Mouse (Mus musculus) ES-E14 (cell line): ENCODE measurements around the gene Lmtk2. TPM values are rescaled to one million over a fixed set of nuclear protein-coding genes. Genes with fewer than 3 reads are reported as not detected.

Experiments
- DNase-seq: peaks from one replicate; pipeline ENCODE4 v3.0.0-alpha.2; 2013; ENCODE audit warnings: low read depth, low spot score
- H3K27ac ChIP-seq: 2 replicates; pipeline ENCODE4 v1.5.1; 2012; ENCODE audit warnings: low read depth, mild to moderate bottlenecking, low read length, moderate library complexity, mixed read lengths; ENCODE audit not compliant: poor library complexity, insufficient read depth, severe bottlenecking
- H3K36me3 ChIP-seq: 2 replicates; pipeline ENCODE4 v1.6.1; 2012; ENCODE audit warnings: mild to moderate bottlenecking, low read length, moderate library complexity, mixed read lengths; ENCODE audit not compliant: control insufficient read depth, poor library complexity, insufficient read depth, severe bottlenecking
- H3K4me1 ChIP-seq, 2 experiments: fragments of 150-350 bp in 1 of 2; sonication (generic) in 1 of 2; 2 replicates each; pipeline ENCODE4 v1.6.1; 2012; ENCODE audit warnings: low read length in 2 of 2, mild to moderate bottlenecking in 1 of 2, mixed read lengths in 1 of 2; ENCODE audit not compliant: control insufficient read depth in 2 of 2, insufficient read depth in 2 of 2, poor library complexity in 1 of 2
- H3K4me3 ChIP-seq, 2 experiments: fragments of 150-350 bp in 1 of 2; sonication (generic) in 1 of 2; 2 replicates each; pipeline ENCODE4 v1.5.1; 2012; ENCODE audit warnings: low read length in 2 of 2, low read depth in 1 of 2, mild to moderate bottlenecking in 1 of 2, mixed read lengths in 1 of 2; ENCODE audit not compliant: insufficient read depth in 1 of 2, poor library complexity in 1 of 2, severe bottlenecking in 1 of 2
- H3K9ac ChIP-seq: 2 replicates; pipeline ENCODE4 v1.6.1; 2012; ENCODE audit warnings: low read depth, mild to moderate bottlenecking, low read length, mixed read lengths; ENCODE audit not compliant: poor library complexity, insufficient read depth, severe bottlenecking
- H3K9me3 ChIP-seq: fragments of 150-350 bp; sonication (generic); 2 replicates; pipeline ENCODE4 v1.6.1; 2012; ENCODE audit warnings: low read depth, mild to moderate bottlenecking, low read length; ENCODE audit not compliant: control insufficient read depth, insufficient read depth
- CHD2 ChIP-seq: IDR thresholded peaks from 2 replicates; pipeline ENCODE4 v1.6.1; 2014; ENCODE audit warnings: mild to moderate bottlenecking, low read depth, low read length, inconsistent platforms
- HCFC1 ChIP-seq: IDR thresholded peaks from 2 replicates; pipeline ENCODE4 v1.6.1; 2012; ENCODE audit warnings: low read length, inconsistent platforms, borderline replicate concordance; ENCODE audit not compliant: insufficient read depth
- MAFK ChIP-seq: IDR thresholded peaks from 2 replicates; pipeline ENCODE4 v1.6.1; 2014; ENCODE audit warnings: mild to moderate bottlenecking, low read depth, low read length, inconsistent platforms; ENCODE audit not compliant: insufficient read depth
- ZC3H11A ChIP-seq: IDR thresholded peaks from 2 replicates; pipeline ENCODE4 v1.6.1; 2012; ENCODE audit warnings: low read depth, mild to moderate bottlenecking, inconsistent platforms, low read length, borderline replicate concordance
- ZNF384 ChIP-seq: IDR thresholded peaks from 2 replicates; pipeline ENCODE4 v1.6.1; 2012; ENCODE audit warnings: low read depth, low read length, inconsistent platforms
- in situ Hi-C, 2 experiments: fragments of 600-800 bp; cut with MboI; formaldehyde crosslinking; loops; one replicate each; pipeline ENCODE4 v1.15.1; 2025; ENCODE audit warnings: low sequenced_read_pairs in 2 of 2, inconsistent platforms in 1 of 2; ENCODE audit not compliant: unreplicated experiment in 2 of 2
- total RNA-seq: library from RNA; depleted of rRNA; stranded (reverse); fragments of 300-350 nt; gene quantifications from 2 replicates; pipeline ENCODE4 v1.2.3, GENCODE M21; 2012; rRNA removed

Lmtk2 gene
- total RNA-seq, 1 experiment, result 61.2 TPM

DNA sequence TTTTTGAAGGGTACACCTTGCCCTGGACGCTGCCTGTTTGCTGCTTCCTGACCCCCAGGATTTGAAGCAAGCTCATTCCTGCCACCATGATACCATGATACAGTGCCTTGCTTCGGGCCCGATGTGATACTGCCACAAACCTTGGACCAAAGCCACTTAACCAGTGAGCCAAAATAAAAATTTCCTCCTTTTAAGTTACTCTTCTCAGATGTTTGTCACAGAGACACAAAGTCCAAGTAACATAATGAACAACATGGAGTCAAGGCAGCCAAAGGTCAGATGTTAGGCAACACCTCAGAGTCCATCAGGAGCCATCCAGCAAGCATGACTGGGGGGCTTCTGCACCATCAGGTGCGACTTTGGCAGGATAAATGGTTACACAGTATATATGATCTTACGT is 132.3 kb downstream of the Lmtk2 start:
- DNase-seq, result no peak
- in situ Hi-C loops, result no loop called here
- TF ChIP-seq ZC3H11A (no peak), HCFC1 (no peak), MAFK (no peak), ZNF384 (no peak), CHD2 (no peak)

DNA sequence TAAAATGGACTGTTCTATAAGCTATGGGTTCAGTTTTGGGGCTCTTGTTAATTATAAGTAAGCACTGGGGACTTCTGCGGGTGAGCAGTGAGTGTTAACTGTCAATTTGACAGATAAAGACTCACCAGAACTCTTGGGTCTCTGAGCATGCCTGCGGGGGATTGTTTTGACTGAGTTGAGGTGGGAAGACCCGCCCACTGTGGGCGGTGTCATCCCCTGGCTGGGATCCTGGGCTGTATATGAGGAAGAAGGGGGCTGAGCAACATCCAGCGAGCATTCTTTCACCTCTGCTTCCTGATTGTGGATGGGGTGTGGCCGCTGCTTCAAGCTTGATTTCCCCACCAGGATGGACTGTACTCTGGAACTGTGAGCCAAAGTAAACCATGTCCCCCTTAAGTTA is 134.0 kb downstream of the Lmtk2 start:
- no peaks in the 10 kb centered on the region for H3K9me3 ChIP-seq
- no peak overlapping the region for H3K9ac ChIP-seq
- TF ChIP-seq MAFK (no peak), ZNF384 (no peak), CHD2 (no peak), HCFC1 (no peak), ZC3H11A (no peak)
- H3K4me1 ChIP-seq, result no peaks in the 10 kb centered on the region
- no peak for DNase-seq
- H3K27ac ChIP-seq, result no peak overlapping the region
- no peak overlapping the region for H3K4me3 ChIP-seq
- no peaks in the 10 kb centered on the region for H3K36me3 ChIP-seq
- in situ Hi-C loops, result no loop called here

More for the DNA sequence above, 132.3 kb downstream of the Lmtk2 start:
- no peak overlapping the region for H3K9ac ChIP-seq
- H3K9me3 ChIP-seq, result no peaks in the 10 kb centered on the region
- H3K36me3 ChIP-seq, result no peaks in the 10 kb centered on the region
- H3K27ac ChIP-seq, result no peak overlapping the region
- H3K4me3 ChIP-seq, result no peak overlapping the region
- no peaks in the 10 kb centered on the region for H3K4me1 ChIP-seq

GRCm38 (mm10) chr5:144234714-144235113 is 134.5 kb downstream of the Lmtk2 start:
- in situ Hi-C loops, result no loop called here
- Histone ChIP-seq H3K36me3 (no peaks in the 10 kb centered on the region), H3K4me1 (no peaks in the 10 kb centered on the region), H3K4me3 (no peak overlapping the region), H3K9me3 (no peaks in the 10 kb centered on the region), H3K27ac (no peak overlapping the region), H3K9ac (no peak overlapping the region)
- DNase-seq, result no peak
- TF ChIP-seq ZC3H11A, result no peak
- no peak for TF ChIP-seq MAFK
- TF ChIP-seq CHD2, result no peak
- TF ChIP-seq ZNF384, result no peak
- TF ChIP-seq HCFC1, result no peak

Other genes with a start within 250 kb of the Lmtk2 start
- 0.45 and 0.90 TPM in 2 replicates for gene Ankrd61, start 202.8 kb upstream of the Lmtk2 start, total RNA-seq
- 90.8 and 100 TPM in 2 replicates for gene Aimp2, start 190.6 kb upstream of the Lmtk2 start, total RNA-seq
- gene Pms2, start 190.5 kb upstream of the Lmtk2 start, total RNA-seq, result 20.3 and 23.9 TPM in 2 replicates
- 0.37 and 0.71 TPM in 2 replicates for gene Gm42421, start 172.3 kb upstream of the Lmtk2 start, total RNA-seq
- 0.13 and 0.58 TPM in 2 replicates for gene Rsph10b, start 167.4 kb upstream of the Lmtk2 start, total RNA-seq
- 50.7 and 75.8 TPM in 2 replicates for gene Ccz1, start 85.6 kb upstream of the Lmtk2 start, total RNA-seq
- gene Ocm, start 73.8 kb upstream of the Lmtk2 start, total RNA-seq, result not detected in 2 replicates
- 1.1 TPM in 2 replicates for gene Bhlha15, start 89.8 kb downstream of the Lmtk2 start, total RNA-seq
- 18.3 and 22.1 TPM in 2 replicates for gene Tecpr1, start 123.2 kb downstream of the Lmtk2 start, total RNA-seq
- 21.9 and 26.4 TPM in 2 replicates for gene Bri3, start 144.0 kb downstream of the Lmtk2 start, total RNA-seq